Mouse (Mus musculus) forebrain, postnatal 0 days (tissue): ENCODE results near the gene Srr. TPM values are rescaled to one million over a fixed set of nuclear protein-coding genes. Genes with fewer than 3 reads are reported as not detected.

Experiments used
- ATAC-seq: fragments of 200-750 bp; cut with Nextera tagmentation; 2 replicates; pipeline ENCODE4 v1.8.0; 2017; ENCODE audit warnings: mild to moderate bottlenecking, moderate library complexity
- DNase-seq: peaks from one replicate; pipeline ENCODE4 v3.0.0-alpha.2; 2015
- H3K27ac ChIP-seq: fragments of 300-500 bp; sonication (generic); 2 replicates; pipeline ENCODE4 v1.5.1; 2014; ENCODE audit warnings: low read depth, mild to moderate bottlenecking, antibody characterized with exemption, low read length, moderate library complexity, mixed read lengths
- H3K27me3 ChIP-seq: fragments of 300-500 bp; sonication (generic); 2 replicates; pipeline ENCODE4 v1.6.1; 2014; ENCODE audit warnings: mild to moderate bottlenecking, low read length, mixed read lengths; ENCODE audit not compliant: insufficient read depth
- H3K36me3 ChIP-seq: fragments of 300-500 bp; sonication (generic); 2 replicates; pipeline ENCODE4 v1.6.1; 2014; ENCODE audit warnings: mild to moderate bottlenecking, moderate library complexity; ENCODE audit not compliant: insufficient read depth
- H3K4me1 ChIP-seq: fragments of 300-500 bp; sonication (generic); 2 replicates; pipeline ENCODE4 v1.6.1; 2014; ENCODE audit warnings: antibody characterized with exemption; ENCODE audit not compliant: insufficient read depth
- H3K4me2 ChIP-seq: fragments of 300-500 bp; sonication (generic); 2 replicates; pipeline ENCODE4 v1.6.1; 2014; ENCODE audit warnings: low read depth, mild to moderate bottlenecking, moderate library complexity
- H3K4me3 ChIP-seq: fragments of 300-500 bp; sonication (generic); 2 replicates; pipeline ENCODE4 v1.5.1; 2014; ENCODE audit warnings: low read depth, low read length, mixed read lengths
- H3K9ac ChIP-seq: fragments of 300-500 bp; sonication (generic); 2 replicates; pipeline ENCODE4 v1.6.1; 2014; ENCODE audit warnings: mild to moderate bottlenecking
- H3K9me3 ChIP-seq: fragments of 300-500 bp; sonication (generic); 2 replicates; pipeline ENCODE4 v1.6.1; 2016; ENCODE audit warnings: low read length
- CTCF ChIP-seq: sonication (generic); IDR thresholded peaks from 2 replicates; pipeline ENCODE4 v1.5.1; 2016; ENCODE audit warnings: antibody characterized with exemption, control low read depth, low read depth
- WGBS: fragments of 180-500 bp; shearing (Covaris S2); extraction: QIAGEN DNeasy Blood & Tissue Kit; methylation state at CpG from one replicate; pipeline ENCODE4 v1.1.7; 2014; 5-methylcytosine and 5-hydroxymethylcytosine counted together
- polyA plus RNA-seq: library from polyadenylated mRNA; unstranded; fragments of >200 nt; fragmentation: Nextera tagmentation; extraction: Ambion mirVana; gene quantifications from 2 replicates; pipeline ENCODE4 v1.2.1, GENCODE M21; 2015
- total RNA-seq: library from RNA; depleted of rRNA; stranded (reverse); fragments of >200 nt; gene quantifications from 2 replicates; pipeline ENCODE4 v1.2.3, GENCODE M21; 2014

Gene Srr
- total and polyA plus RNA-seq, 2 experiments from 2014 or later = 40.2 to 45.8 TPM

DNA sequence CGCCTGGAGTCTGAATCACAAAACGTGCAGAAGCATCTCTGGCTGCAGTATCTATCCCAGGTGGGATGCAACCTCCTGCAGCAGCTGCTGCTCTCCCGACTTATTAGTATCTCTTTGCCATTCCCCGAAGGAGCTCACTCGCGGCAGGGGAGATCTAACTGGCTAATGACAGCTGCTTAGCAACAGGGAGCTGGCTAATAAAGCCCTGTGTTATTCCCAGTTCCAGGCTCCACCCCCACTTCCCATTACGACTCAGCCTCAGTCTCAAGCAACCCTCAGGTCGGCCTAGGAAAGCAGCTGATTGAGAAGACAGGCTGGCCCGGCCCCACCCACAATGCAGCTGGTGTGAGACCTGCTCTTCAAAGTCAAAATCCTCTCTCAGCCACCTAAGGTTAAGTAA is 48.9 kb downstream of the Srr start:
- peak; percentile 98 for ATAC-seq
- Histone ChIP-seq H3K9me3 (no peaks in the 10 kb centered on the region), H3K9ac (peak overlapping the region; percentile 10), H3K4me3 (no peak overlapping the region), H3K27me3 (no peaks in the 10 kb centered on the region), H3K4me1 (no peaks in the 10 kb centered on the region), H3K27ac (peak overlapping the region; percentile 57; the same call in 1 of the 2 replicates), H3K36me3 (no peaks in the 10 kb centered on the region), H3K4me2 (peak overlapping the region; percentile 33)
- DNase-seq = peak; percentile 80
- no peak for TF ChIP-seq CTCF
- 1% methylated on average over 9 of the region's 9 CpGs for WGBS

GRCm38 (mm10) chr11:74874630-74875029 is 51.1 kb downstream of the Srr start:
- TF ChIP-seq CTCF = no peak
- no peak overlapping the region for H3K4me2 ChIP-seq
- no peaks in the 10 kb centered on the region for H3K27me3 ChIP-seq
- no peak overlapping the region for H3K4me3 ChIP-seq
- H3K9ac ChIP-seq = no peak overlapping the region
- ATAC-seq = no peak
- H3K9me3 ChIP-seq = no peaks in the 10 kb centered on the region
- 61% methylated on average over 3 of the region's 3 CpGs for WGBS
- H3K36me3 ChIP-seq = no peaks in the 10 kb centered on the region
- no peak overlapping the region for H3K27ac ChIP-seq
- H3K4me1 ChIP-seq = 0 out of 2 replicates have a peak, but pooled peaks cover 4% of the 10 kb centered on the region
- no peak for DNase-seq

DNA sequence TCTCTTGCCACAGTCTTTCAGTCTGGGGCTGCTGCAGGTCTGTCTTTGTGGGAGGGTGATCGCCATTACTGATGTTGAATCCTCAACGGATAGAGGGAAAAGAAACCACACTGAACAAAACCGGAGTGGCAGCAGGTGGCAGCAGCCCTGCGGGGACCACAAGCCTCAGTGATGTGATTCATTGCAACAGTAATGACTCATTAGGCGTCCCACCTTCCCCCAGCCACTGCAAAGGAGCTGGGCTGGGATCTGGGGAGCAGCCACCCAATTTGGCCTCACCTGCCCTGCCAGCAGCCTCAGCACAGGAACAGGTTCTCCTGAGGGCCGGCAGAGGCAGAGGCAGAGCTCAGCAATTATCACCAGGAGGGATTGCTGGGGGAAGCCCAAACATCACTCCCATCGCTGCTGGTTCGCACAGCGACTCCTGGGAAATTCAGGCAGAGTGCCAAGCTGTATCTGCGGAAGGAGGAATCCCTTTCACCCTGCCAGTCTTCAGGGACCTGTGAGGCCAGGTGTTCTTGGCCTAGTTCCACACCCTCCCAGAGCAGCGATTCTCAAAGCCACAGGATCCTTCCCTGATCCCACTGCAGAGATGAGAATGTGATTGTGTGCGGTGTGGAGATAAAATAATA is 54.6 kb downstream of the Srr start:
- ATAC-seq (peak; percentile 34; the same call in 1 of the 2 replicates), DNase-seq (peak; percentile 54)
- Histone ChIP-seq H3K27ac (peak overlapping the region; percentile 54; the same call in 1 of the 2 replicates), H3K27me3 (no peaks in the 10 kb centered on the region), H3K4me1 (0 out of 2 replicates have a peak, but pooled peaks cover 4% of the 10 kb centered on the region), H3K4me3 (no peak overlapping the region), H3K9ac (no peak overlapping the region), H3K4me2 (no peak overlapping the region), H3K36me3 (peaks cover 15% of the 10 kb centered on the region), H3K9me3 (no peaks in the 10 kb centered on the region)
- TF ChIP-seq CTCF = peak; percentile 36; the same call in 1 of the 2 replicates
- 11% methylated on average over 12 of the region's 12 CpGs for WGBS

- Histone ChIP-seq H3K9ac (no peak overlapping the region), H3K27ac (no peak overlapping the region), H3K9me3 (no peaks in the 10 kb centered on the region), H3K4me3 (no peak overlapping the region), H3K4me1 (0 out of 2 replicates have a peak, but pooled peaks cover 4% of the 10 kb centered on the region), H3K27me3 (no peaks in the 10 kb centered on the region), H3K36me3 (peaks cover 15% of the 10 kb centered on the region), H3K4me2 (no peak overlapping the region)
- 67% methylated on average over 4 of the region's 4 CpGs for WGBS
- TF ChIP-seq CTCF = no peak
- ATAC-seq (no peak), DNase-seq (no peak)
Measured at GRCm38 (mm10) chr11:74870544-74870943, 55.2 kb downstream of the Srr start.

DNA sequence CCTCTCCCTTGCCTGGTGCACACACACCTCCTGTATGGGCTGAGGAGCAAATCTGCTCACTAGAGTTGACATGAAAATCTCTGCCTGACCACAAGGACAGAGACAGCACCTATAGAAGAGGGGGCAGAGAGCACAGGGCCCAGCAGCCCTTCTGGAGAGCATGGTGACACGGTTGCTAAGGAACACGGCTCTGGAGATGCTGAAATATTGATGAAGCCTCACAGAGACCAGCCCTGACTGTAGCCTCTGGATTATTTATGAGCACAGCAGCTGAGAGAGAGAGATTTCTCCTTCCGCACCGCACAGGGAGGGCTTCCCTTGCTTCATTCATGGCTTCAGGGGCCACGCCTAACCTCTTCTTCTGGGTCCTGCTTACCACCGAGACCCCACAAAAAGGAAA is 56.1 kb downstream of the Srr start:
- Histone ChIP-seq H3K9ac (no peak overlapping the region), H3K9me3 (no peaks in the 10 kb centered on the region), H3K27ac (no peak overlapping the region), H3K4me1 (0 out of 2 replicates have a peak, but pooled peaks cover 4% of the 10 kb centered on the region), H3K27me3 (no peaks in the 10 kb centered on the region), H3K4me2 (no peak overlapping the region), H3K36me3 (peaks cover 21% of the 10 kb centered on the region), H3K4me3 (no peak overlapping the region)
- DNase-seq (no peak), ATAC-seq (no peak)
- 88% methylated on average over 6 of the region's 6 CpGs for WGBS
- TF ChIP-seq CTCF = no peak

DNA sequence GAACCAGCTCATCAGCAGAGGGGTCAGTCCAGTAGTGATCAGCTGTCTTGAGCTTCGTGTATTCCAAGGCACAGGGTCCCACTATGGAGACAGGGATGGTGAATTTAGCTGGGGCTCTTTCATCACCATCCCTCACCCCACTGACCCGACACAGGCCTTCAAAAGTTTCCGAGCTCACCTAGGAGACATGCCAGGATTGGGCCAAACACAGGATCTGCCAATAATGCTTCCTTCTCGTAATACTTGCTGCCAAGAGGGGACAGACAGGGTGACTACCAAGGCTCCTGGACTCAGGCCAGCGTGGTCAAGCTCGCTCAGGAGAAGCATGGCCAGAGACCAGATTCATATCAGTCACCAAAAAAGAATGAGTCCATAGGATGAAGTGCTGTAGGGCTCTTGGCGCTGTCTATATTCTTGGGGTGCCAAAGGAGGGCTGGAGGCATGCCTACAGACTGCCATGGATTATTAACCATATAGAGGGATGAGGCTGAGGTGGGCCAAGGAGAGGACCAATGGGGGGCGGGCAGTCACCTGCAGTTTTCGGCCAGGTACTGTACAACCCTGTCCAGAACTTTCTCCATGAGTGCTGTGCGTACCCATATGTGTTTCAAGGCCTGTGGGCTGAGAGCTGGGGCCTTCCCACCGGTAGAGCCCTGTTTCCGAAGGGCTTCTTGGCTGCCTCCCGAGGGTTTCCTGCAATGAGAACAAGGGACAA is 57.5 kb downstream of the Srr start:
- Histone ChIP-seq H3K4me1 (0 out of 2 replicates have a peak, but pooled peaks cover 4% of the 10 kb centered on the region), H3K4me2 (no peak overlapping the region), H3K27ac (no peak overlapping the region), H3K9me3 (no peaks in the 10 kb centered on the region), H3K36me3 (peaks cover 31% of the 10 kb centered on the region), H3K27me3 (no peaks in the 10 kb centered on the region), H3K4me3 (no peak overlapping the region), H3K9ac (no peak overlapping the region)
- no peak for ATAC-seq
- no peak for TF ChIP-seq CTCF
- DNase-seq = no peak
- 88% methylated on average over 13 of the region's 13 CpGs for WGBS

DNA sequence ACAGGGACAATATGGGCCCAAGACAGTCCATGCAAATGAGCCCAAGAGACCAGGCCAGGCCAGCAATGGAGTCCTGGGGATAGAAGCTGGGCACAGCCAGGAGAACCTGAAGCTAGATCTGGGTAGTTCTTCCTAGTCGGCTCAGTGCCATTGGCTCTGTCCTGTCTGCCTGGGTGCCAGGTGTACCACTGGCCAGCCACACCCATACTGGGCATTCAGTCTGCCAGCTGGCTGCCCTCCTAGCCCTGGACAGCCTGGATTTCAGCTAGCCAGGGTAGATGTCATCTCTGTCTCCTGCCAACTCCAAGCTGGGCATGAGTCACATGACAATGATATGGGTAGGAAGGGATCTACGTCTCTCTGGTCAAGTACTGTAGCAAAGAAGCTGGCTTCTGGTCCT is 58.6 kb downstream of the Srr start:
- H3K4me2 ChIP-seq = no peak overlapping the region
- H3K27ac ChIP-seq = no peak overlapping the region
- TF ChIP-seq CTCF = no peak
- no peak overlapping the region for H3K9ac ChIP-seq
- H3K9me3 ChIP-seq = no peaks in the 10 kb centered on the region
- no peak for ATAC-seq
- 82% methylated on average over 2 of the region's 2 CpGs for WGBS
- H3K36me3 ChIP-seq = peaks cover 40% of the 10 kb centered on the region
- H3K4me3 ChIP-seq = no peak overlapping the region
- no peak for DNase-seq
- H3K27me3 ChIP-seq = no peaks in the 10 kb centered on the region
- 0 out of 2 replicates have a peak, but pooled peaks cover 4% of the 10 kb centered on the region for H3K4me1 ChIP-seq
